Mouse (Mus musculus): ENCODE results near the gene Gcgr.

GRCm38 (mm10) chr11:120501018-120501417 lies 29.5 kb upstream of the Gcgr start:
- TF ChIP-seq ZC3H11A (IDR thresholded peaks at IDR 0.05; ENCODE audit: low read depth, low read length): no peak
- TF ChIP-seq NELFE (IDR thresholded peaks at IDR 0.05; ENCODE audit: low read depth, low read length): no peak

Data from MEL (cell line).